In genomic region chr6:70240167-70240566, GRCm38 (mm10) we compare ENCODE assay signal across 6 mouse cellular contexts.
DNase-seq lines count a peak whose midpoint lies in the region; ATAC-seq and TF ChIP-seq lines count a peak whose summit lies in the region.
"Not testable (repeated sequence)": the region's sequence is repeated elsewhere in the genome, so short reads cannot be mapped to it uniquely, and the experiment has no call there.

No protein-coding gene starts in this region.

- H3K4me3 ChIP-seq in CH12.LX (replicated peaks in 1 of 3; ENCODE audit: low read depth in 2 of 3, low read length in 2 of 3, poor library complexity in 1 of 3); kidney, embryonic 15.5 days (replicated peaks): not testable (repeated sequence)

- 0 out of 2 replicates have a peak, but pooled peaks have one; percentile 67 for ATAC-seq in kidney, embryonic 15.5 days (replicated peaks; ENCODE audit: low FRiP score)

- H3K4me1 ChIP-seq in CH12.LX (ENCODE audit: control insufficient read depth in 1 of 2, insufficient read depth in 2 of 2); kidney, embryonic 15.5 days: not testable (repeated sequence)

- not testable (repeated sequence) for H3K9ac ChIP-seq in CH12.LX (ENCODE audit: insufficient read depth, low read depth); kidney, embryonic 15.5 days

- no CpG with 5 or more reads among the region's 1 CpGs for WGBS in kidney, embryonic 15.5 days

- not testable (repeated sequence) for H3K27ac ChIP-seq in CH12.LX (ENCODE audit: insufficient read depth, low read depth); kidney, embryonic 15.5 days

- not testable (repeated sequence) for TF ChIP-seq CTCF in CH12.LX (conservative IDR thresholded peaks at IDR 0.05 in 1 of 2, IDR thresholded peaks at IDR 0.05 in 1 of 2; ENCODE audit: low read depth in 2 of 2, low read length in 2 of 2)

- in situ Hi-C loops in CH12.LX (cut with MboI; ENCODE audit: low pct_ligation_motif_present, low pct_unique_long_range_greater_than_20kb, low sequenced_read_pairs), result not testable (repeated sequence)

- not testable (repeated sequence) for DNase-seq in CH12.LX (ENCODE audit: extremely low read depth)
- DNase-seq in frontal cortex, adult 2 months (ENCODE audit: extremely low spot score in 1 of 2, low spot score in 1 of 2), result peak; percentile 35 to 36
- peak; percentile 30 for DNase-seq in left cerebral cortex, adult 11 months (ENCODE audit: low spot score)
- peak; percentile 23 to 27 for DNase-seq in right cerebral cortex, adult 2 months (ENCODE audit: low spot score in 2 of 2)
- DNase-seq in splenic B cell, adult 2 months (ENCODE audit: low read depth, low spot score), result peak; percentile 16

- TF ChIP-seq POLR2A in CH12.LX (IDR thresholded peaks at IDR 0.05; ENCODE audit: low read depth, low read length), result not testable (repeated sequence)

- not testable (repeated sequence) for TF ChIP-seq EP300 in CH12.LX (IDR thresholded peaks at IDR 0.05; ENCODE audit: low read length)

- not testable (repeated sequence) for H3K27me3 ChIP-seq in CH12.LX (replicated peaks); kidney, embryonic 15.5 days; splenic B cell, adult 2 months (ENCODE audit: control insufficient read depth, insufficient read depth, low read length, poor library complexity, severe bottlenecking)

- dilution Hi-C loops in CH12.LX (cut with MboI; ENCODE audit: extremely low pct_ligation_motif_present, extremely low pct_unique_long_range_greater_than_20kb, low sequenced_read_pairs), result not testable (repeated sequence)

- not testable (repeated sequence) for H3K9me3 ChIP-seq in CH12.LX (replicated peaks; ENCODE audit: low read length); kidney, embryonic 15.5 days (replicated peaks)

- H3K79me2 ChIP-seq in CH12.LX (replicated peaks; ENCODE audit: control insufficient read depth, extremely low read depth, insufficient read depth, poor library complexity, severe bottlenecking), result not testable (repeated sequence)

- not testable (repeated sequence) for H3K36me3 ChIP-seq in CH12.LX (replicated peaks in 1 of 2; ENCODE audit: control insufficient read depth in 1 of 2, insufficient read depth in 1 of 2, low read length in 1 of 2); kidney, embryonic 15.5 days; splenic B cell, adult 2 months (ENCODE audit: control insufficient read depth, insufficient read depth, low read length, poor library complexity, severe bottlenecking)

- not testable (repeated sequence) for H3K4me2 ChIP-seq in CH12.LX (ENCODE audit: insufficient read depth, low read depth, poor library complexity, severe bottlenecking); kidney, embryonic 15.5 days

- TF ChIP-seq RAD21 in CH12.LX (IDR thresholded peaks at IDR 0.05; ENCODE audit: low read depth, low read length), result not testable (repeated sequence)

TF ChIP-seq in CH12.LX, 34 proteins besides CTCF, POLR2A, EP300 and RAD21:
- 0 out of 2 replicates have a peak, but pooled peaks have one; percentile 13 for TF ChIP-seq MAFK (IDR thresholded peaks at IDR 0.05; ENCODE audit: insufficient replicate concordance, low read length)
